ENCODE assay signal across 17 mouse cellular contexts in genomic region chr7:55855597-55855996, GRCm38 (mm10). TPM values are rescaled to one million over a fixed set of nuclear protein-coding genes. Genes with fewer than 3 reads are reported as not detected.
DNase-seq lines count a peak whose midpoint lies in the region; ATAC-seq lines count a peak whose summit lies in the region.
"Had no signal": no experiment of that assay in that cellular context is flagged by ENCODE, and none has a peak within 500 bp of the region (broad histone marks: within the 10 kb centered on the region; RNA-seq: fewer than 3 reads in every experiment).

No protein-coding gene starts in this region.

- H3K4me3 ChIP-seq in heart, embryonic 10.5 days: no peak overlapping the region
- no peak overlapping the region for H3K4me3 ChIP-seq in heart, embryonic 11.5 days (ENCODE audit: low read depth, low read length)
- H3K4me3 ChIP-seq in forebrain, embryonic 14.5 days (ENCODE audit: low read depth, low read length): no peak overlapping the region
- H3K4me3 ChIP-seq: forebrain, embryonic 10.5 days; limb, embryonic 15.5 days had no signal

- no peaks in the 10 kb centered on the region for H3K27me3 ChIP-seq in heart, embryonic 10.5 days (ENCODE audit: insufficient read depth, poor library complexity, severe bottlenecking)
- H3K27me3 ChIP-seq in heart, embryonic 11.5 days (ENCODE audit: control insufficient read depth, insufficient read depth, low read length): no peaks in the 10 kb centered on the region
- H3K27me3 ChIP-seq in forebrain, embryonic 14.5 days (replicated peaks; ENCODE audit: control insufficient read depth, insufficient read depth, low read length): no peaks in the 10 kb centered on the region
- H3K27me3 ChIP-seq: limb, embryonic 15.5 days had no signal

- DNase-seq in heart, embryonic 10.5 days (ENCODE audit: low spot score): peak; percentile 53
- peak; percentile 53 for DNase-seq in lung, postnatal 36 days
- no peak for DNase-seq in lung, postnatal 10 days
- DNase-seq in forebrain, embryonic 14.5 days (ENCODE audit: low spot score): no peak
- DNase-seq in liver: no peak
- DNase-seq: cerebellum, postnatal 25 days; heart, adult 18-20 months; kidney, adult 9 months; midbrain, embryonic 14.5 days; right cerebral cortex, postnatal 14 days had no signal

- ATAC-seq in heart, embryonic 11.5 days (replicated peaks; ENCODE audit: insufficient number of reproducible peaks, low FRiP score, low TSS enrichment): no peak
- ATAC-seq in granulocyte monocyte progenitor cell, adult 5-6 weeks (replicated peaks; ENCODE audit: poor library complexity, severe bottlenecking): peak; percentile 43
- peak; percentile 73 for ATAC-seq in neutrophil, adult 5-6 weeks (ENCODE audit: extremely low read depth, insufficient number of reproducible peaks, low FRiP score, poor library complexity, severe bottlenecking)
- no peak for ATAC-seq in forebrain, embryonic 14.5 days
- ATAC-seq: hindbrain, embryonic 16.5 days had no signal

- WGBS in heart, embryonic 10.5 days: 82% methylated on average over 3 of the region's 3 CpGs
- WGBS in heart, embryonic 11.5 days (ENCODE audit: insufficient replicate concordance): 76% methylated on average over 3 of the region's 3 CpGs
- WGBS in forebrain, embryonic 14.5 days: 88% methylated on average over 3 of the region's 3 CpGs

- H3K4me2 ChIP-seq in heart, embryonic 11.5 days: no peak overlapping the region
- H3K4me2 ChIP-seq in forebrain, embryonic 14.5 days (ENCODE audit: low read length): no peak overlapping the region
- H3K4me2 ChIP-seq: limb, embryonic 15.5 days had no signal

- H3K9ac ChIP-seq in heart, embryonic 11.5 days (ENCODE audit: low read depth, low read length): no peak overlapping the region
- no peak overlapping the region for H3K9ac ChIP-seq in forebrain, embryonic 14.5 days (ENCODE audit: low read length)
- H3K9ac ChIP-seq: limb, embryonic 15.5 days had no signal

- peaks cover 16% of the 10 kb centered on the region for H3K4me1 ChIP-seq in heart, embryonic 10.5 days
- H3K4me1 ChIP-seq in heart, embryonic 11.5 days (ENCODE audit: control insufficient read depth, insufficient read depth, low read length): peaks cover 5% of the 10 kb centered on the region
- no peaks in the 10 kb centered on the region; the same call in 1 of the 2 replicates for H3K4me1 ChIP-seq in forebrain, embryonic 14.5 days (ENCODE audit: control insufficient read depth, insufficient read depth, low read length)

- H3K9me3 ChIP-seq in heart, embryonic 10.5 days: no peaks in the 10 kb centered on the region
- no peaks in the 10 kb centered on the region for H3K9me3 ChIP-seq in heart, embryonic 11.5 days (replicated peaks; ENCODE audit: control insufficient read depth, low read length)
- H3K9me3 ChIP-seq in forebrain, embryonic 14.5 days (replicated peaks; ENCODE audit: control insufficient read depth, low read length): no peaks in the 10 kb centered on the region
- H3K9me3 ChIP-seq: forebrain, embryonic 10.5 days; G1E; limb, embryonic 15.5 days had no signal

- no peak overlapping the region for H3K27ac ChIP-seq in heart, embryonic 10.5 days
- H3K27ac ChIP-seq in heart, embryonic 11.5 days (ENCODE audit: low read depth, low read length): no peak overlapping the region
- H3K27ac ChIP-seq in forebrain, embryonic 14.5 days (ENCODE audit: low read depth, low read length): no peak overlapping the region
- H3K27ac ChIP-seq: forebrain, embryonic 10.5 days; limb, embryonic 15.5 days had no signal

- no peaks in the 10 kb centered on the region for H3K36me3 ChIP-seq in heart, embryonic 10.5 days
- no peaks in the 10 kb centered on the region for H3K36me3 ChIP-seq in heart, embryonic 11.5 days (ENCODE audit: control insufficient read depth, insufficient read depth, low read length)
- H3K36me3 ChIP-seq in forebrain, embryonic 14.5 days (ENCODE audit: control insufficient read depth, insufficient read depth, low read length): no peaks in the 10 kb centered on the region
- H3K36me3 ChIP-seq: limb, embryonic 15.5 days had no signal

RNA-seq across cellular contexts. Expression of gene Cyfip1, which starts 14.1 kb away (rescaled TPM):
- polyA plus RNA-seq in heart, embryonic 10.5 days (2016; fragmentation: Nextera tagmentation; extraction: Ambion mirVana): 63.7 and 68.4 TPM in 2 replicates
- 55.4 and 64.8 TPM in 2 replicates for polyA plus RNA-seq in heart, embryonic 11.5 days (2014; fragmentation: Nextera tagmentation; extraction: Ambion mirVana)
- total RNA-seq in granulocyte monocyte progenitor cell, adult 5-6 weeks (2014; fragmentation: Nextera tagmentation): 43.8 and 48.2 TPM in 2 replicates
- total RNA-seq in granulocyte monocyte progenitor cell, adult 5-6 weeks (2017): 56.7 and 81.1 TPM in 2 replicates
- total RNA-seq in neutrophil, adult 5-6 weeks (2017): 27.6 and 43.7 TPM in 2 replicates
- 54.5 and 69.5 TPM in 2 replicates for polyA plus RNA-seq in forebrain, embryonic 14.5 days (2014; fragmentation: Nextera tagmentation; extraction: Ambion mirVana)

Comparison
In these comparisons a context has a peak if more than half of its experiments do, and no peak if none do; other contexts are left out.
1. DNase-seq: peak in heart, embryonic 10.5 days (single experiment) and lung, postnatal 36 days (single experiment); none in lung, postnatal 10 days (single experiment), forebrain, embryonic 14.5 days (single experiment) and liver (single experiment).
2. ATAC-seq: peak in granulocyte monocyte progenitor cell, adult 5-6 weeks (single experiment) and neutrophil, adult 5-6 weeks (single experiment); none in heart, embryonic 11.5 days (single experiment) and forebrain, embryonic 14.5 days (single experiment).